ENCODE assay signal across 13 mouse cellular contexts in genomic region chr15:8586822-8587281, GRCm38 (mm10).
DNase-seq lines count a peak whose midpoint lies in the region.
"Had no signal": no experiment of that assay in that cellular context is flagged by ENCODE, and none has a peak within 500 bp of the region (broad histone marks: within the 10 kb centered on the region; RNA-seq: fewer than 3 reads in every experiment).

No protein-coding gene starts in this region.

- no peak overlapping the region for H3K4me3 ChIP-seq in limb, embryonic 10.5 days
- H3K4me3 ChIP-seq: heart, embryonic 15.5 days; kidney, embryonic 15.5 days had no signal

- peak; percentile 13 for DNase-seq in adrenal gland, adult 2 months
- DNase-seq in adrenal gland, adult 8-10 months = no peak
- peak; percentile 73 for DNase-seq in left cerebral cortex, postnatal 4 days
- no peak for DNase-seq in left cerebral cortex, adult 18-20 months (ENCODE audit: low spot score in 2 of 2)
- peak; percentile 37 for DNase-seq in limb, embryonic 10.5 days (ENCODE audit: low spot score)
- DNase-seq in retina, embryonic 14.5 days (ENCODE audit: low spot score) = peak; percentile 47
- no peak for DNase-seq in cerebellum, postnatal 25 days
- no peak for DNase-seq in T-cell, adult 2 months (ENCODE audit: low spot score)
- DNase-seq: cerebellum, adult 11-12 months; right cerebral cortex, postnatal 14 days; thymus, postnatal 25 days had no signal

- H3K4me1 ChIP-seq in limb, embryonic 10.5 days = peaks cover 20% of the 10 kb centered on the region
- H3K4me1 ChIP-seq: heart, embryonic 15.5 days; kidney, embryonic 15.5 days had no signal

- intact Hi-C loops in left cerebral cortex, postnatal 4 days (cut with DNase I) = loop anchor here (5.0 kb wide), 2 partner anchors 140 to 205 kb away; no protein-coding TSS in a partner anchor

- H3K27me3 ChIP-seq in limb, embryonic 10.5 days (ENCODE audit: low read depth, poor library complexity, severe bottlenecking) = no peaks in the 10 kb centered on the region
- H3K27me3 ChIP-seq: heart, embryonic 15.5 days; kidney, embryonic 15.5 days had no signal

- H3K27ac ChIP-seq in limb, embryonic 10.5 days = peak overlapping the region; percentile 70; the same call in 1 of the 2 replicates
- H3K27ac ChIP-seq: heart, embryonic 15.5 days; kidney, embryonic 15.5 days had no signal

- H3K36me3 ChIP-seq in limb, embryonic 10.5 days = no peaks in the 10 kb centered on the region
- H3K36me3 ChIP-seq: heart, embryonic 15.5 days; kidney, embryonic 15.5 days had no signal

- H3K9me3 ChIP-seq in limb, embryonic 10.5 days (replicated peaks) = no peaks in the 10 kb centered on the region
- H3K9me3 ChIP-seq: heart, embryonic 15.5 days; kidney, embryonic 15.5 days had no signal

- 63% methylated on average over 9 of the region's 9 CpGs for whole genome bisulfite sequencing in limb, embryonic 10.5 days

Comparison
In these comparisons a context has a peak if more than half of its experiments do, and no peak if none do; other contexts are left out.
1. DNase-seq: peak in adrenal gland, adult 2 months (single experiment), left cerebral cortex, postnatal 4 days (single experiment), limb, embryonic 10.5 days (single experiment) and retina, embryonic 14.5 days (single experiment); none in adrenal gland, adult 8-10 months (single experiment), left cerebral cortex, adult 18-20 months (0 of 2), cerebellum, postnatal 25 days (0 of 2) and T-cell, adult 2 months (single experiment).